In genomic region chr12:15813819-15814165, GRCm38 (mm10) we compare ENCODE assay signal across 9 mouse cellular contexts. TPM values are rescaled to one million over a fixed set of nuclear protein-coding genes. Genes with fewer than 3 reads are reported as not detected.
DNase-seq lines count a peak whose midpoint lies in the region; ATAC-seq and TF ChIP-seq lines count a peak whose summit lies in the region.
"Had no signal": no experiment of that assay in that cellular context is flagged by ENCODE, and none has a peak within 500 bp of the region (broad histone marks: within the 10 kb centered on the region; RNA-seq: fewer than 3 reads in every experiment).

No protein-coding gene starts in this region.

- H3K27ac ChIP-seq in layer of hippocampus, adult 2 months, result peak overlapping the region; percentile 98
- peak overlapping the region; percentile 5; the same call in 1 of the 2 replicates for H3K27ac ChIP-seq in embryonic facial prominence, embryonic 15.5 days (replicated peaks)
- peak overlapping the region; percentile 94 for H3K27ac ChIP-seq in midbrain, postnatal 0 days (ENCODE audit: low read depth, low read length)

- peak overlapping the region; percentile 23 for H3K9ac ChIP-seq in embryonic facial prominence, embryonic 15.5 days
- H3K9ac ChIP-seq in midbrain, postnatal 0 days (replicated peaks; ENCODE audit: low read length, poor library complexity, severe bottlenecking), result peak overlapping the region; percentile 90

- H3K4me3 ChIP-seq in layer of hippocampus, adult 2 months, result peak overlapping the region; percentile 96
- H3K4me3 ChIP-seq in embryonic facial prominence, embryonic 15.5 days (replicated peaks), result peak overlapping the region; percentile 84
- peak overlapping the region; percentile 95 for H3K4me3 ChIP-seq in midbrain, postnatal 0 days (ENCODE audit: low read depth, low read length)

- no peak for ATAC-seq in embryonic facial prominence, embryonic 15.5 days (ENCODE audit: insufficient number of reproducible peaks, low FRiP score, low TSS enrichment, low read depth)
- ATAC-seq in midbrain, postnatal 0 days (ENCODE audit: low FRiP score), result no peak
- no peak for ATAC-seq in erythroid progenitor cell, adult 5-6 weeks (replicated peaks; ENCODE audit: low FRiP score, poor library complexity, severe bottlenecking)
- ATAC-seq: Patski had no signal

- no peak for TF ChIP-seq CTCF in layer of hippocampus, adult 2 months (conservative IDR thresholded peaks at IDR 0.05)
- TF ChIP-seq CTCF in midbrain, postnatal 0 days (IDR thresholded peaks at IDR 0.05), result no peak

- H3K4me1 ChIP-seq in embryonic facial prominence, embryonic 15.5 days, result peaks cover 30% of the 10 kb centered on the region
- 0 out of 2 replicates have a peak, but pooled peaks cover 7% of the 10 kb centered on the region for H3K4me1 ChIP-seq in midbrain, postnatal 0 days (ENCODE audit: insufficient read depth, low read length)

- H3K36me3 ChIP-seq in embryonic facial prominence, embryonic 15.5 days, result peaks cover under 1% of the 10 kb centered on the region; the same call in 1 of the 2 replicates
- no peaks in the 10 kb centered on the region for H3K36me3 ChIP-seq in midbrain, postnatal 0 days (ENCODE audit: insufficient read depth, low read length)

- H3K27me3 ChIP-seq in embryonic facial prominence, embryonic 15.5 days, result no peaks in the 10 kb centered on the region
- H3K27me3 ChIP-seq in midbrain, postnatal 0 days (ENCODE audit: insufficient read depth, low read length), result no peaks in the 10 kb centered on the region
- H3K27me3 ChIP-seq: Patski had no signal

- WGBS in embryonic facial prominence, embryonic 15.5 days, result 5% methylated on average over 5 of the region's 5 CpGs
- WGBS in midbrain, postnatal 0 days, result 2% methylated on average over 5 of the region's 5 CpGs

- no peak for DNase-seq in layer of hippocampus, adult 2 months (ENCODE audit: low spot score in 2 of 2)
- DNase-seq in layer of hippocampus, postnatal 36 days, result no peak
- DNase-seq in induced T-regulatory cell, adult 2 months (ENCODE audit: low read depth), result peak; percentile 62
- DNase-seq in midbrain, postnatal 0 days (ENCODE audit: low spot score), result no peak
- DNase-seq in urinary bladder, postnatal 25 days (ENCODE audit: low spot score), result no peak
- DNase-seq in frontal cortex, postnatal 14 days (ENCODE audit: low spot score in 2 of 2), result no peak

- H3K9me3 ChIP-seq in embryonic facial prominence, embryonic 15.5 days (replicated peaks), result no peaks in the 10 kb centered on the region
- H3K9me3 ChIP-seq in midbrain, postnatal 0 days (ENCODE audit: low read length), result no peaks in the 10 kb centered on the region

- peak overlapping the region; percentile 77 for H3K4me2 ChIP-seq in embryonic facial prominence, embryonic 15.5 days (replicated peaks)
- peak overlapping the region; percentile 66 for H3K4me2 ChIP-seq in midbrain, postnatal 0 days (ENCODE audit: low read depth, low read length, poor library complexity, severe bottlenecking)

RNA-seq across cellular contexts. Expression of gene Trib2, which starts 2.9 kb away (rescaled TPM):
- 10 to 100 TPM; 32.2 to 33.5 TPM for total RNA-seq in layer of hippocampus, adult 2 months (2021)
- 10 to 100 TPM; 34.0 to 40.5 TPM for total RNA-seq in layer of hippocampus, postnatal 36 days (2021)
- 50.4 and 50.6 TPM in 2 replicates for polyA plus RNA-seq in embryonic facial prominence, embryonic 15.5 days (2015; fragmentation: Nextera tagmentation; extraction: Ambion mirVana)
- 185 and 189 TPM in 2 replicates for total RNA-seq in midbrain, postnatal 0 days (2014; rRNA removed)
- polyA plus RNA-seq in midbrain, postnatal 0 days (2015; fragmentation: Nextera tagmentation; extraction: Ambion mirVana), result 110 and 112 TPM in 2 replicates
- total RNA-seq in erythroid progenitor cell, adult 5-6 weeks (2015; ENCODE audit: low replicate concordance), result 4.3 and 8.0 TPM in 2 replicates
- total RNA-seq in erythroid progenitor cell, adult 5-6 weeks (2017; ENCODE audit: low replicate concordance), result 4.5 and 5.3 TPM in 2 replicates

Comparison
In these comparisons a context has a peak if more than half of its experiments do, and no peak if none do; other contexts are left out.
1. H3K27ac ChIP-seq: peak in every context shown above with its lines; median percentile 98 in layer of hippocampus, adult 2 months; 94 in midbrain, postnatal 0 days; 5 in embryonic facial prominence, embryonic 15.5 days.